In genomic region chr1:52546796-52547195, GRCm38 (mm10) we compare ENCODE assay signal across 19 mouse cellular contexts.
"Had no signal": no experiment of that assay in that cellular context is flagged by ENCODE, and none has a peak within 500 bp of the region (broad histone marks: within the 10 kb centered on the region; RNA-seq: fewer than 3 reads in every experiment).

No protein-coding gene starts in this region.

- H3K4me2 ChIP-seq: lung, embryonic 15.5 days; midbrain, embryonic 12.5 days; neural tube, embryonic 13.5 days; stomach, embryonic 15.5 days had no signal

- ATAC-seq: lung, postnatal 0 days; midbrain, embryonic 16.5 days had no signal

- H3K27ac ChIP-seq: lung, embryonic 15.5 days; macrophage; midbrain, embryonic 10.5 days; midbrain, embryonic 12.5 days; neural tube, embryonic 13.5 days; stomach, embryonic 15.5 days; stomach, postnatal 0 days had no signal

- H3K9ac ChIP-seq: lung, embryonic 15.5 days; midbrain, embryonic 12.5 days; neural tube, embryonic 13.5 days; stomach, embryonic 15.5 days had no signal

- H3K9me3 ChIP-seq: lung, embryonic 15.5 days; neural tube, embryonic 13.5 days; stomach, embryonic 15.5 days had no signal

- H3K36me3 ChIP-seq: lung, embryonic 15.5 days; midbrain, embryonic 10.5 days; midbrain, embryonic 12.5 days; neural tube, embryonic 13.5 days; stomach, embryonic 15.5 days had no signal

- H3K27me3 ChIP-seq: lung, embryonic 15.5 days; midbrain, embryonic 12.5 days; neural tube, embryonic 13.5 days; stomach, embryonic 15.5 days had no signal

- DNase-seq: lung, adult 2 months; lung, postnatal 14 days; lung, postnatal 36 days; midbrain, embryonic 14.5 days; retina, postnatal 1 day; right cerebral cortex, postnatal 14 days; thymus, adult 2 months; thymus, postnatal 25 days; thymus, postnatal 4 days had no signal

- H3K4me1 ChIP-seq: lung, embryonic 15.5 days; midbrain, embryonic 10.5 days; midbrain, embryonic 12.5 days; neural tube, embryonic 13.5 days; stomach, embryonic 15.5 days had no signal

- H3K4me3 ChIP-seq: lung, embryonic 15.5 days; midbrain, embryonic 10.5 days; midbrain, embryonic 12.5 days; myocyte; neural tube, embryonic 13.5 days; stomach, embryonic 15.5 days had no signal
